Mouse (Mus musculus) layer of hippocampus, adult 9-10 months (tissue): ENCODE results near the gene Plcb2.
A peak's percentile ranks its signal among the peaks of the same experiment; 100 is the strongest.

Source experiments
- DNase-seq: peaks from one replicate; pipeline ENCODE4 v3.0.0; 2022; ENCODE audit warnings: low spot score

Gene Plcb2

DNA sequence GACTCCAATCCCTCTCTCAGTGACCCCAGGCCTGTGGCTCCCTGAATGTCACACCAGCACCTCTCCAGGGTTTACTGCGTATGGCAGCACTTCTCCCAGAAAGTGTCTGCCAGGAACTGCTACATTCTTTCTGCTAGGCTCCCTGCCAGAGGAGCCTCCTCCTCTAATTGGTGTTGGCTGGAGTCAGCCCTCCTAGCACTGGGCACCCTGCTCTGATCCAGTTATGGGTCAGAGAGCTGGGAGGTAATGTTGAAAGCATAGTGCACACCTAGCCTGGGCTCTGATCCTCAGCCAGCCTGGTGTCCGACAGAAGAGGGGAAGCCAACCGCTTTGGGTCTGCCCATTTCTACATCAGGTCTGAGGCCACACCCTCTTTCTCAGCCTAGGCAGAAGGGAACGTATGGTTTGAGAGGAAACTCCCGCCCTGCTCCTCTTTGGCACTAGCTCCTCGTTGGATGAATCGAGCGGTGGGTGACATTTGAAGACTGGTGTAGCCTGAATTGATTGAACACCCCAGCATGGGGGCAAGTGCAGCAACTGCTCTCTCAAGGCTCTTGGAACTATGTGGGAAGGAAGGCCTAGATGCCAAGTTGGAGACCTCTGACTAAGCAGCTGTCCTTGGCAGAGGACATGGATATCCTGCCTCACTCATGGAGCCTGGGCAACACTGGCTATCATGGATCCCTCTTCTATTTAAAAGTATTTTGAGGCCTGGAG is 45.5 kb downstream of the Plcb2 start:
- DNase-seq, result no peak

DNA sequence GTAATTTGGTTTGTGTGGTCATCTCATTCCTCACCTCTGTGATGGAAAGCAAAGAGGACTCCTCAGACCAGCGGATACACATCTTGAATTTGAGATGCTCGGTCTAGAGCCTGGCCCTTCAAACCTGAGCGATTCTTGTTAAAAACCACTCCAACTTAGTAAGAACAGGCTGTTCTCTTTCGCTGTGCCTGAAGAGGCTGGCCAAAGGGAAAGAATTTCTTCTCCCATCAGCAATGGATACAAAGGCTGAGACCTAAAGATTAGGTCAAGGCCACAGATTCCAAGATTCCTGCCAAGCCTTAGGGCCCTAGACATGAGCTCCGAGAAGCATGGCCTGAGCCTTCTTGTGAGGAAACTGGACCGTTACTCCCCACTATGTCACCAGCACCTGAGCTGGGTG is 47.3 kb downstream of the Plcb2 start:
- DNase-seq, result no peak

DNA sequence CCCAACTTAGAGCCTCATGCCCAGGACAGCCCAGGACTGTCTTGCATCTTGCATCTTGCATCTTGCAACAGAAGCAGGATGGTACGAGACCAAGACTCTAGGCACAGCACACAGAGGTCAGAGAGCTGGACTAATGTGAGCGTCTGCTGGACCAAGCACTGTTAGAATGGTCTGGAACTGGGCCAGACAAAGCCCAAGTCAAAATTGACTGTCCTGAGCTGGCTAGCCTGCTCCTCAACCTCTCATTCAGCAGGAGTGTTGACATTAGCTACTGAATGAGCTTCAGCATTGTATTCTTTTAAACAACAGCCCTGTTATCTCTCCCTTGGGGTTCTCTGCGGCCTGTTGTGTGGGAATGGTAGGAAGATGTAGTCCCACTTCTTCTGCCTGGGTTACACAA is 48.7 kb downstream of the Plcb2 start:
- DNase-seq, result no peak

DNA sequence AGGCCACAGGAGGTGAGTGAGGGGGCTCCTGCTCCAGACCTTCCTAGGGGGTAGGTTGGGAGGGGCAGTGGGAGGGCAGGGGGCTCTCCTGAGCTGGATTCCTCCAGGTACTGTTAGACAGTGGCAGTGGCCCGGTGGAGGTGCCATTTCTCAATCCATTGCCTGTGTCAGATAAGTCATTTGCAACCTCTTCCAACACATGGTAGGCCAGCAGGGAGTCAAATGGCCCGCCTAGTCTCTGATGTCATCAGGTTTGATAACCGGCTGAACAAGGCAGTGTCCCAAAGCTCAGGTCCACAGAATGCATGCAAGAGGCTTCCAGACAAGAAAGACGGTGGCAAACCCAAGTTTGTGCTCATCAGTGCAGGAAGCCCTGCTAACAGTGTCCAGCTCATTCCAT is 50.4 kb downstream of the Plcb2 start:
- DNase-seq, result no peak

DNA sequence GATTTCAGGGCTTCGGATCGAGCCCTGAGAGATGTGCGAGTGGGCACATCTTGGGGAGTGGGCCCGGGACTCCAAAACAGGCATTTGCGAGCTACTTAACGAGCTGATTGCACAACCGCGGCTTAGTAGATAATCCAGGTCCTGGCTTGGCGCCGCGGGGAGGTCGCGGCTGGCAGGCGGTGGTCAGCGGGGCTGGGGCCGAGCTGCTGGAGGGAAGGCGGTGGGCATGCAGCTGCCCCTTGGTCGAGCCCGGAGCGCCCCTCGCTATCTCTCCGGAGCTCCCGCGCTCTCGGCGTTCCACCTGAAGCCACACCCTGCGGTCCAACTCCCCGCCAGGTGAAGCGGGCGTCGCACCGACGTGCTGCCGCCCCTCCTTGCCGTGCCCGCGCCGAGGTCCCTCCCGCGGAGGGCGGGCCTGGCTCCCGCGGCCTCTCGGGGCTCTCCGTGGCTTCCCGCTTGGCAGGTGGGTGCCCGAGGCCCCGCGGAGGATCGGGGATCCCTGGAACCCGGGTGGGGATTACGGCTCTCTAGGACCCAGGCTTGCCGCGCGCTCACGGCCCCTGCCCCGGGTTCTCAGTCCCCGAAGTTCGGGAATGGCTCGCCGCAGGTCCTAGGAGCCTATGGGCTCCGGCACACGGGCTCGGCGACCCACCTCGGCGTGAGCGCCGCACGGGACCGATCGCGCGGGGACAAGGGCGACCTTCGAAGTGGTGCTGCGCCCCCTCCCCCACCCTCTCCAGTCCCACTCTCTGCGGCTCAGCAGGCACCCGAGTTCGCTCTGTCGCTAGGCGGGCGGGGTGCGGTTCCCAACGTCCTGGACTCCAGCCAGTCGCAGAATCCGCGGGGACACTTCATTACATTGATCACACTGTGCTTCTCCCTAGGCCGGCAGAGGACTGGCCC is 51.1 kb downstream of the Plcb2 start:
- no peak for DNase-seq

DNA sequence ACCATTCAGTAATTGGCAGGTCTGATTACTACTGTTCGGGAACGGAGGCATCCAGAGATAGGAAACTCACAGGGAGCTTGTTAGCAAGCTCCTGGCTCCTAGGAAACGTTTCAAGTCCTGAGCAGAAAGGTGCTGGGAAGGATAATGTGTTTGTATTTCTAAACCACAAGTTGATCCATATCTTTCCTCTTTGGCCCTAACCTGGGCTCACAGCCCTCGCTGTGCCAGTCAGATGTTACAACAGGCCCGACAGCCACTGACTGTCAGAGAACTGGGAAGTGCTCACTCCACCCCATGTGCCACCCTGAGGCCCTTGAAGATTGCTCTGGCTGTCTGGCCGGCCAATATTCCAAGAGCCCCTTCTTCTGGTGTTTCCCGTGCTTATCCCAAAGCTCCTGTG is 53.7 kb downstream of the Plcb2 start:
- no peak for DNase-seq

DNA sequence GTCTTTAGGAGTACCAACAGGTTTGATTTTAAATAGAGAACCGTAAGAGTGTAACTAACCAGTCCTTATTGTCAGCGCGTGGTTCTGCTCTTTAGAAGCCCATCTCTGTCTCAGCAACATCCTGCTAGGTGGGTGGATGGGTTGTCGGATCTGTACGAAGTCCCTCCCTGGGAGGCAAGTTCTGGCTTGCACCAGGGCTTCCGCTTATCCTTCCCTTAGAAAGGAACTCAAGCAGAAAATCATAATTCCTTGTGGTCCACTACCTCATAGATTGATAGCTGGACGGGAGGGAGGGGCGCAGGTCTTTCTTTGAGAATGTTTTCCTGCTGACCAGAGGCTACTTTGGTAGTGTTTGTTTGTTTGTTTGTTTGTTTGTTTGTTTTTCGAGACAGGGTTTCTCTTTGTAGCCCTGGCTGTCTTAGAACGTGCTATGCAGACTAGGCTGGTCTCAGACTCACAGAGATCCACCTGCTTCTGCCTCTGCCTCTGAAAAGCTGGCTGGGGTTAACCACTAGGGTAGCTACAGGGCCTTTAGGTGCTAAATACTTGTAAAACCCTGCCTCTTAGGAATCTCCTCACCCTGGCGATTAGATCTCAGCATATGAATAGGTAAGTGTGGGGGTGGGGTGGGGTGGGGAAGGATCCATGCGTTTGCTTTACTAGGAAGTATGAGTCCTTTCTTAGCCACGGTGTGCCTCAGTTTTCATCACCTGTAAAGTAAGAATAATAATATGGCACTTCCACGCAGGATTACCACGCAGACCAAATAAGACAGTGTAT is 54.4 kb downstream of the Plcb2 start:
- no peak for DNase-seq

DNA sequence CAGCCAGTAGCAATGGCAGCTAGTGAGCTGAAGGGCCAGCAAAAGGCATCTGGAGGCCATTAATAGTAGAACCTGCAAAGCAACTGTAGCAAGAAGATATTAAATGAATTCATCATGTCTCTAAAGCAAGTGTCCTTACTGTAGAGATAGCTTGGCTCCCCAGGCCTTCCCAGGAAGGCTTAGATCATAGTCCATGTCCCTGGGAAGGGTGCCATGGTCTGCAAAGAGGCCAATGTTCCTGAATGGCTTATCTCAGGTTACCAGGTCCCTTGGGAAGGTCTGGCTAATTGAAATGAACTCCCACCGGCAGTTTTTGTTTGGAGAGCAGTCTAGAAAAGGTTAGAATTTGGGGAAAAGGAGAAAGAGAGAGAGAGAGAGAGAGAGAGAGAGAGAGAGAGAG is 56.5 kb downstream of the Plcb2 start:
- no peak for DNase-seq

DNA sequence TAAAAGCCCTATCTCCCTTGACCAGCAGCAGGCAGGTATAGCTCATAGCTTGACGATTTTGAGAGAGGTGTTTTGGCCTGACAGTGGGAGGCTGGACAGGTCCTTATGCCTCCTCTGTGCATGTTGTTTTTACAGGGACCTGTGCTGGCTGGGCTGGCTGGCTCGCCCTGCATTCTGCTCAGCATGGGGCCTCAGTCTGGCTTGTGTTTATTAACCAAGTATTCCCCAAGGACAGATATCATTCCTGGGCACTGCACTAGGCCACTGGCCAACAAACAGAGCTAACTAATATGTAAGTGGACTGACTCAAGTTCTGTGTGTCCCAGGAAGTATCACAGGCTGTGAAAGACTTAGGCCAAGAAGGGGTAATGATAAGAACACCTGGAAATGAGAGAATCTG is 58.5 kb downstream of the Plcb2 start:
- no peak for DNase-seq

DNA sequence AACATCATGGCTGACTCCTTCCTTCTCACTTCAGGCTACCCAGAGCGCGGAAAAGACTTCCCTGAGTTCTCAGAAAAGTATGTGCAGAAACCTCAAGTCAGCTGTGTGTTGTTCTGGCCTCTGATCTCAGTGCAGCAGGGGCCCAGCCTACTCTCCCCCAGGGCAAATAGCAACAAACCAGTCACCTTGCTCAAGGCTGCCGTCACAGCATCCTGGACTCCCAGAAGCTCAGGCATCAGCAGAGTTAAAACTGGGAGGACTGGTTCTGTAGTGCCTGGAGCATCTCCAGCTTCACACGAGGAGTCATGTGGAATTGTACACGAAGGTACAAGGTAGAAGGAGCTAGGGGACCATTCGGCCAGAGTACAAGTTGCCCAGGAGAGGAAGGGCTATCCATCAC is 59.0 kb downstream of the Plcb2 start:
- DNase-seq, result no peak

DNA sequence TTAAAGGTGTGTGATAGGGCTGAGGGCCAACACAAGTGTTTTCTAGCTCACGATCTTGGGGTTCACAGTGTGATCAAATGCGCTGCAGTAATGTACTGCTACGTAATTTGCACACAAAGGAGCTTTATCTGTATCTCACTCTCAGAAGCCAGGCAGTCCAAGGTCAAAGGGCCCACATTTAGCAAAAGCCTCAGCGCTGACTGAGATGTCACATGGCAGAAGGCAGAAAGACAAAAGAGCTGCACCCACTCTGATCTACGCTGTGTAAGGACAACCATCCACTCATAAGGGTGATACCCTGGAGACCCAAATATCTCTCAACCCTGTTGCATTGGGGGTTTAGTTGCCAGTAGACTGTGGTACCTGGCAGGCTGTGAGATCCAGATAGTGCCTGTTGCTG is 61.1 kb downstream of the Plcb2 start:
- DNase-seq, result no peak

DNA sequence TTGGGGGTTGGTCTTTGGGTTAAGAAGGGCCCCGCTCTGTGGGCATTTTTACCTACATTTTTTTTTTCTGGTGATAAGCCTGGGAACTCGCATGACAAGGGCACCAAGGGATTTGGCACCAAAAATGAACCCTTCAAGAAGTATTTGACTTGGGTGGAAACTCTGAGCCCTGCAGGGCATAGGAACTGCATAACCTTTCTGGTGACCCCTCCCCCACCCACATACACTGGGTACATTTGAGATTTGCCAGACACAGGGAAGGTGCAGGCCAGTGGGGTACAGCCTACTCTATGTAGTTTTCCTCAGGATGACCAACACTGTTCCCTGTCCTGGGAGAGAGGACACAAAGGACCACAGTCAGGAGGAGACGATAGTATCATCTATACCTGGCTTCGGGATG is 62.6 kb downstream of the Plcb2 start:
- DNase-seq, result no peak

DNA sequence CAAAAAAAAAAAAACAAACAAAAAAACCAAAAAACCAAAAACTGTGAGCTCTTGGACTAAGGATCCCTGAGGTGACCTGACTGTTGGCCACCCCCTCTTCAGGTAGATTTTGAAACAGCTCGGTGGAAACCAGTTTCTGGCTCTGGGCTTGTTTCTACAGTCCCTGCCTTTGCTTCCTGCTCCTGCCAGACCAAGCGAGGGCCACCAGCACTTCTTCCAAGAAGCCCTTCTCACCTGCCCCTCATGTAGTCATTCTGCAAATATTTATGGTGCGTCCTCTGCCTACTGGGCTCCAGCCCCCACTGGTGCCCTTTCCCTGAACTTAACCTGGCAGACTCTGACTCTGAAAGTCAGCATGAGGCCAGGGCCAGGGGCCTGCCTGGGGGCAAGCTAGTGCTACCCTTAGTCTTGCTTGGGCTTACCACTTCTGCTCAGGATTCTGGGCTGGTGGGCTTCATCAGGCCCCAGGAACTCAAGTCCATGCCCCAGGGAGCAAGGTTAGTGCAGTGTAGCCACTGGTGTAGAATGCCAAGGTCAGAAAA is 63.2 kb downstream of the Plcb2 start:
- DNase-seq, result no peak

DNA sequence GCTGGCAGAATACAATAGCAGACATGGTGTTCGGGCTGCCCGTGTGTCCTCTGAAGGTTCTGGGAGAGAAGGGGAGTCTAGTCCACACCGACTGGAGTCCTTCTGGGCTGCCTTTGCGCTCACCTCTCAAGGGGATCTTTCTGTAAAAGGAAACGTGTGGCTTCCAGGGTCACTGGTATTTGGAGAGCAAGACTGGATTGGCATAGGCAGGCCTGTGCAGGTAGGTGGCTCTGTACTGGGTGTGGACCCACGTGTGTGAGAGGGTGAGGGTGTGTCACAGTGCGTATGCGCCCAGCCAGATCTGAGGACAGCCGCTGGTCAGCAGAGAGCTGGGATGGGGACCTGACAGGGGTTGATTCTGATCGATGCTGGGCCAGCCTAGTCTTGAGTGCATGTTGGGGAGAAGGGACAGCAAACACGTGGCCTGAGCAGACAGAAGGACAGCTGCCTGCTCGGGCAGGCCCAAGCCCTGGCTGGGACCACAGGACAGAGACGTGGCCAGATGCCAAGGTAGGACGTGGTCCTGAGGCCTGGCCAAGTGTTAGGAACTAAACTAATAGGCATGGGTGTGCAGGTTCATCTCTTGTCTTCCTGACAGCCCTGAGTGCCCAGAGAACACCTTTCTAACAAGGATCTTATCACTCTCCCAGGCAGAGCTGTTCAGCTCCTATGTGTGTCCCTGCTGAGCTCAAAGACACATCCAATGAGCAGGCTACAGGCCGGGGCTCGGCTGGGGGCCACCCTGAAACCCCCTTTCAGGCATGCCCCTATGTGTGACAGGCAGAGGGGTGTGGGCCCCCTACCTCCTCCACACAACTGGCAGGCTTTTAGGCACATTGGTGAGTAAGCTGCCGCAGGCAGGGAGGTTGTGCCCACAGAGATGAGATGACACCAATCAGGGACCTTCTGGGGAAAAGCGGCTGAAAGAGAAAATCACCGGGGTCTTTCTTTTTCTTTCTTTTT is 64.2 kb downstream of the Plcb2 start:
- DNase-seq, result no peak

DNA sequence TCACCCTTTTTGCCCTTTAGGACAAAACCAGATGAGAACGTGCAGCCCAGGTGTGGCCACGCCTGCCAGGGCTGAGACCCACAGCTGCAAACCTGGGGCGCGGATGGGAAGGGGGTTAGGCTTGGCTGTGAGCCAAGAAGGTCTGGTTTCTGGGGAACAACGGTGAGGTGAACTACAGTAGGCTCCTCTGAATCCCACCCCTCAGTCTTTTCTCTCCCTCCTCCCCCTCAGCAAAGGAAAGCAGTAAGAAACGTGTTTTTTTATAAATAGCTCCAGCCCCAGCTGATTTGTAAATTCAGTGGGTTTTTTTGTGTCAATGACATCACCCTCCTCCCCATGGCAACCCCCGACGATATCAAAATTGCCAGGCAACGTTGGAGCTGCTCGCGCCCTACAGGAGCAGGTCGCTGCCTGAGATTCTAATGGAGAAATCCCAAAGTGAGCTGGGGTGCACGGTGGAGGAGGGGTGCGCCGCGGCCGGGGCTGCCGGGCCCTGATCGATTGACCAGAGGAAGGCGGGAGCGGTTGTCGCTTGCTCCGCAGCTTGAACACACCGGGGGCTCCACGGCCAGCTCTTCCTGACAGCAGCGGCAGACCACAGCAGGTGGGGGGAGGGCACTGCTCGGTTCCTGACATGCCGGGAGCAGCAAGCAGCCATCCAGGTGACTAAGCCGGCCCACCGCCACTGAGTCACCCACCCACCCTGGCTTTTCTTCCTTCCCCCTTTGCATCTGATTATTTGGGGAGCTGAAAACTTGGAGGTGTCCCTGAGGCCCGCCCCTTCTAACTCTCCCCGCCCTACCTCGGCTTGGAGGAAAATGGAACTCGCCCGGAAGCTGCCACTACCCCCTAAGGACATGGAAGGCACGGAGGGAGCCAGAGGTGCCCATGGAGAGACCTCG is 65.1 kb downstream of the Plcb2 start, which contains the start of gene Pak6:
TSS of gene Pak6 (plus strand) at position 402 of the 902 bp plus-strand sequence.
- DNase-seq, result peak; percentile 26

DNA sequence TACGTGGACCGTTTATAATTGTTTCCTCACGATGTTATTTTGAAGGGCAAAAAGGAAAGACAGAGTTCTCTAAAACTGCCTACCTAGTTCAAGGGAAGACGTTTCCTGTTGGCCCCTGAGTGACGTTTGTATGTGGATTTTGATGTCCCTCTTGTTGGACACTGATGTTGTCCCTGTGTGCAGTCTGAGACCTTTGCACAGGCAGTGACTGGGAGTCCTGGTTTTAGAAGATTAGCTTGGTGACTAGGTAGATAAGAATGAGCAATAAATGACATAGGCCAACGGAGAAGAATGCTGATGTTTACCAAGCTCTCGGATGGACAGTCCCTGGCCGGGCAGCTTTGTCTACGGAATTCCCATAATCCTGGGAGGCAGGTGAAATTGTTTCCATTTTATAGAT is 66.3 kb downstream of the Plcb2 start:
- DNase-seq, result no peak

DNA sequence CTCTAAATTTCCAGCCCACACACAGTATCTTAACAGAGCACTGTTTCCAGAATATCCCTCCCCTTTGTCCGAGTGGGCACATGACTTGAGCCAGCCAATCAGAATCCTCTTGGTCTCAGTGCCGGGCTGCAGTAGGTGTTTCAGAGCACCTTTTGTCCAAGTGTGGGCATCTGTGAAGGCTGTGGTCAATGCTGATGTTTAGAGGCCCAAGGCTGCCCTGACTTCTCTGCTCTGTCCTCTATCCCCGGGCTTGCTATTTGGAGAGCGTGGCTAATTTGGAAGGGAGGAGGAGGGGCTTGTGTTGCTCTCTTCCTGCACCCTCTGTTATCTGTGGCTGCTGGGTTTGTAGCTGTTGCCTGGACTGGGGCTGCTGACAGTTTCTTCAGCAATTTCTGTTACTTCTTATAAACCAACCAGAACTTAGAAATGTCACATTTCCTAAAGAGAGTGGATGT is 68.2 kb downstream of the Plcb2 start:
- no peak for DNase-seq

DNA sequence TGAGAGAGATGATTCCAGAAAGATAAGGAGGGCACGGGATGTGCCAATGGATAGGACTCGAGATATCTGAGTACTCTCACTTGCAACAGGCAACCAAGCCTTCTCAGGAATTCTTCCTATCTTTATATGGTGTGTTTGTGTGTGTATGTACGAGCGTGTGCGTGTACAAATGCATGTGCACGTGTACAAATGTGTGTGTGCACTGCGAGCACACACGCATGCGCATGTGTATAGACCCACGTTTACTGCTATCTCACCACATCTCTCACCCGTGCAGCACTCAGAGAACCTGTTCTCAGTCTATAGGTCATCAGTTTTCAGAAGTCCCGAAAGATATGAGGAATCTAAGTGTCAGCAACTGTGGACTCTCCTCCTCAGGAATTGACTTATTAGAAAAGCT is 68.7 kb downstream of the Plcb2 start:
- DNase-seq, result no peak

DNA sequence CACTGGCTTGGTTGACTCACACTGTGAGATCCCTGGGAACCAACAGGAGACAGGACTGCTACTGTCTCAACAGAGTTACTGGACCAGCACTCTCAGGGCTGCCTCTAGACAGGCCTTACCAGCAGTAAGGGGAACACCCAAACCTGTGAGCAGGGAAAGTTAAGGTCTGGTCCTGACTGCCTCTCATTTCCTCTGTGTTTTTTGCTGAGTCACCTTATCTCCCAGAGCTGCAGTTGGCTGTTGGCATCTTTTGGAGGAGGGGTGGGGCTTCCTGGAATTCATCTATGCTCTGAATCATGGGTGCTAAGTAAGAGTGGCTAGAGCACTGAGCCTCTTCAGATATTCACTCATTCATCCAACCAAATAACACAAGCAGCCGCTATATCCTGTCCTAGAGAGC is 69.2 kb downstream of the Plcb2 start:
- DNase-seq, result no peak

DNA sequence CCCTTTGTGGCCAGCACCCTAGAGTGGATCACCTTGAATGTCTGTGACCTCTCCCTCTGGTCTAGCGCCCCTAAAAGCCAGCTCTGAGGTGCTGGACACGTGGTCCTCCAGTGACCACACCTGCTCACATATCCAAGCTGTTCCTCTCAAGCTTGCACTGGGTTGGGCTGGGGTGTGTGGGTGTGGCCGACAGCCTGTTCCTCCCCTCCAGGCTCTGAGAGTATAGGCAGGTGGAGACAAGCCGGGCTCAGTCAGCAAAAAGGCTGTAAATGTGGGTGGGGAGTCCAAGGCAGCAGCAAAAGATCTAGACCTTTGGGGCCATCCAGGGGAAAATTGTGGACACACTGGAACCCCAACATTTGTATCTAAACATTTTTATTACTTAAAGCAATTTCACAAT is 69.8 kb downstream of the Plcb2 start:
- DNase-seq, result no peak
